Mouse (Mus musculus) adrenal gland, postnatal 25 days (tissue): Measurements from ENCODE around the gene Zswim3. TPM values are rescaled to one million over a fixed set of nuclear protein-coding genes. Genes with fewer than 3 reads are reported as not detected.

ENCODE experiments used
- DNase-seq: peaks from one replicate; pipeline ENCODE4 v3.0.0; 2021; ENCODE audit warnings: mixed read lengths
- long read RNA-seq: library from polyadenylated mRNA; stranded (forward); transcript quantifications from one replicate; pipeline ENCODE4 v2.0.0, GENCODE M21; 2021
- total RNA-seq: library from RNA; stranded (reverse); gene quantifications from 2 replicates; pipeline ENCODE4 v1.2.3, GENCODE M21; 2021

The Zswim3 gene
- 4.3 and 5.5 TPM in 2 replicates for total RNA-seq
- long read RNA-seq, transcript Zswim3-201 (2 exons, 2,708 nt): major isoform, 9 of 13 reads
- long read RNA-seq, partial matches to known transcripts: 0 of 13 reads
- long read RNA-seq, other reads (novel, unspliced or antisense): 4 of 13 reads

DNA sequence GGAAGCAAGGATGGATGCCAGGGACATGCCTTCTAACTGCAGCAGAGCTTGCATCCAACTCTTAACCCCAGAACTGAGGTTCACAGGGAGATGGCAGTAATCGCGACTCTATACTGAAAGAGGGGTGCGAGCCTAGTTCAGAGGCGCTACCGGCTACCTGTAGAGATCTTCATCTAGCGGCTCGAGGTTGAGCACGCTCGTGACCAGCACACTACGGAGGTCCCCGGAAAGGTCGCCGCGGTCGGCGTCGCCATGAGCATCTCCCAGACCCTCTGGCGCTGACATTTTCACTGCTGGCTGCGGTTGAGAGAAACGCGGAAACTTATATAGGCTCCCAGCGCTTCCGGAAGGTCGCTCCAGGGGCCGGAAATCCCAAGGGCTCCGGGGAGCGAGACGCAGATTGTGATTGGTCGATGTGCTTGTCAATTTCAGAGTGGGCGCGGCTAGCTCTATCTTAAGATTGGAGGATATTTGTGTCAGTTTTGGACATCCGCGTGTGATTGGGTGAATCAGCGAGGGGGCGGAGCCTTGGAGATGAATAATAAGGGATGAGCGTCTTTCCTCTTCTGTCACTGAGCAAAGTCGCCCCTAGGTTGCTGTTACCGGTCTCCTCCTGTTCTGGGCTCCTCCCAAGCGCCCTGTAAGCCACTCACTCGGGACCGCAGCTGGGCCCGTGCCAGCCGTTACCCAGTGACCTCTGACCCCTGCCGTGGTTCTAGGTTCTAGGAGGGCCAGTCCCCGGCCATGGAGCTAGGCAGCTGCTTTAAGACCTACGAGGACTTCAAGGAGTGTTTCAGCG is at the start of gene Zswim3, which contains the start of gene Acot8:
Gene Zswim3 (plus strand): TSS at position 566 of the 799 bp plus-strand sequence.
Gene Acot8 (minus strand): TSS at position 350 of the 799 bp plus-strand sequence.
- DNase-seq: peak; percentile 92

DNA sequence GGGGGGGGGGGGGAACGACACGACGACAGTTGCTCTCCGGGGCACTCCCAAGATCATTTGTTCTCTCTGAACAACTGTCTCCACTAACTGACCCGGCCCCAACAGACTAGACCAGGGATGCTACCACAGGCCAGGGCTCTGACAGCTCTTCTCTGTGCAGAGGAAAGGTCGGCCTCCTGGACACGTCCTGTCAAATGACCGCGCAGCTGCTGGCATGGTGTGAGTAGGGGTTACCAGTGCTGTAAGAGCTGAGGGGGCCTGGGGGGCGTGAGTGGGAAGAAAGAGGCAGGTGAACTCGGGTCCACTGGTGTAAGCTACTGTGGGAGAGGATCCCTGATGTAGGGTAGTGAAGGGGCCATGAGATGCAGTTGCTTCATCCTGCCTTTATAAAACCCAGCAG is 47.1 kb upstream of the Zswim3 start:
- DNase-seq: no peak

DNA sequence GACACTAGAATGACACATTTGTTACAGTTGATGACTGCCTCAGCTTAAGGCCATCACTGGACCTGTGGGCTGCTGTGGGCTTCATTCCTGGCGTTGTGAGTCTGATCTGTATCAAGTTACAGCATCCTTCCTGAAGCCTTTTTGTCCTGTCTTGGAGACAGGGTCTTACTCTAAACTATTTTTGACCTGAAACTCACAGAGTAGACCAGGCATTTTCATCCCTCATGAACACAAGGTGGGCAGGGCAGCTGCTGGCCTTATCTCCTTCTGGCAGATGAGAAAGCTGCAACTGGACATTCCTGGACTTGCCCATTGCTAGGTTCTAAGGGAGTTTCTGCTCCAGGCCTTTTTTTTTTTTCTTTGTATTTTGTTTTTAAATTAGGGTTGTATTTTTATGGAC is 46.2 kb upstream of the Zswim3 start:
- DNase-seq: no peak

DNA sequence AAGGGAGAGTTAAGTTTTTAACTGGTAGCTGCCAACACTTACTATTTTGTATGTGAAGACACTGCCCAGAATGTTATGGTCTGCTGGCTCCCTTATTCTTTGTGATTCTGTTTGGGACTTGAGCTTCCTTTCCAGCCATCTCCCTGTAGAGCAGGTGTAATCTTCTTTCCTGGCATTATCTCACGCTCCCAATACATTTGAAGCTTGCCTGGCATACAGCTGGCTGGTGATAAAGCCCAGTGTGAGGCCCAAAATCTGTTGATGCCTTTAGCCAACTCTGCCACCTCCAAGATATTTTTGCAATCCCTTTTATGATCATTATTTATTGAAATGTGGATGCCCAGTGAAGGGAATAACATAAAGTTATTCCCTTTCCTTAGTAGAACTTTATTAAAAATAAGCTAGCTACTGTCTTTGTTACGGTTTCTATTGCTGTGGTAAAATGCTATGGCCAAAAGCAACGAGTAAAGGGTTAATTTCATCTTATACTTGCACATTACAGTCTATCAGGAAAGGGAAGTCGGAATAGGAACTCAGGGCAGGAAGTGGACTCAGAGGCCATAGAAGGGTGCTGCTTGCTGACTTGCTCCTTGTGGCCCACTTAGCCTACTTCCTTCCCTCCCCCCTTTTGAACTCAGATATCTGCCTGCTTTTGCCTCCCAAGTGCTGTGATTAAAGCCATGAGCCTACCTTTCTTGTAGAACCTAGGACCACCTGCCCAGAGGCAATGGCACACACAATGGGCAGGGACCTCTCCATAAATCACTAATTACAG is 44.7 kb upstream of the Zswim3 start:
- no peak for DNase-seq

DNA sequence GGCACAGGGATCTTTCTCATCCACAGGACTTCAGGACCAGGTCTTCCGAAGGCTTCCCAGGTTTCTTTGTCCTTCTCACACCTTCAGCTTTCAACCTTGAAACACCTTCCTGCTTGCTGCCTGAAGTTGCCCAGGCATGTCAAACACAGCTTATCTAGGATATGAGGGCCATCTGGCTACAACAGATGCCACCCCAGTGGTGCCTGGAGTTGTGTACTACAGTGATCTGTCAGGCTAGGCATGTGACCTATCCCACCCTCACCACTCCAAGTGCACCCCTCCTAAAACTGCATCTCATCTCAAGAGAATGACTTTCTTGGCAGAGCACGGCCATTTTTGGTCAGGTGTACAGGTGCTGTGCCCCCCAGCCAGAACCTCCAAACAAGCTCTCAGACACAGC is 43.4 kb upstream of the Zswim3 start:
- no peak for DNase-seq

DNA sequence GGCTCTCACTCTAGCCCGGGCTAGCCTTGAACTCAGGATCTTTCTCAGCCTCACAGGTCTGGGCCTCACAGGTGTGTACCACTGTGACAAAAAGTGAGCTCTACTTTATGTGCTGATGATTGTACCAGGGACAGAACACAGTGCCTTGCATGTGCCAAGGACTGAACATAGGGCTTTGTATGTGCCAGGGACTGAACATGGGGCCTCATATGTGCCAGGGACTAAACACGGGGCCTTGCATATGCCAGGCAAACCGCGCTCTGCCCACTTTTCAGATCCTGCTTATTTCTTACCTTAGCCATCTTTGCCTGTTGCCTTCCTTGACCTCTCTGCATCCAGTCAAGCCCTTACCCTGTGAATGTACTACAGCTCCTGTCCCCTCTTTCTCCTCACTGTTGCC is 42.9 kb upstream of the Zswim3 start:
- no peak for DNase-seq

DNA sequence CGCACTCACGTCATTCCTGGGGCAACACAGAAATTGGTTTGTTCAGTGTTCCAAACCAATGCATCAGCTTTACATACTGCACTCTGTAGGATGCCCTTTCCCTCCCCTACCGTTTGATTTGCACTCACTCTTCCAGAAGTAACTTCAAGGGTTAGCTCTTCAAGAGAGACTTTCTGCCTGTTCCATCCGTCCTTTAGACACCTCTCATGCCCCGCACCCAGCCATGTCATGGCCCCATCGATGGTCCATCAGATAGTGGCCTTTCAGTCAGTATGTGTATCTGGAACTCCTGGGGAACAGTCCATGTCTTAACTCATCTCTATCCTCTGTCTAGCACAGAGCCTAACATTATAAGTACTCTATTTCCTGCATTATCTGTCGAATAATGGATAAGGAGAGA is 42.3 kb upstream of the Zswim3 start:
- no peak for DNase-seq

DNA sequence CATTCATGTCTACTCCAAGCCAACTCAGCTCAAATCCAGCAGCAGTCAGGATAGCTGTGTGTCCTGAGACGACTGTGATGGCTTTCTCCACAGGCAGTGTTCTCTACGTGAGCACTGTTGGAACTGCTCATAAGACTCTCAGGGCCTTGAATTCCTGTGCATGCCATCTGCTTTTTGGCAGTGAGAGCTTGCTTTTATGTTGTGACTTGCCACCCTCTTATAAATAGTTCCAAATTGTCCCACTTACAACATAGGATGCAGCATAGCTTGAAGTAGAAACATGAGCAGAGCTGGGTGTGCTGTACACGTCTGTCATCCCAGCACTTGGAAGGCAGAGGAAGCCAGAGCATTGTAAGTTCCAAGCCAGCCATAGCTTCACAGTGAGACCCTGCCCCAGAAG is 39.1 kb upstream of the Zswim3 start:
- no peak for DNase-seq

DNA sequence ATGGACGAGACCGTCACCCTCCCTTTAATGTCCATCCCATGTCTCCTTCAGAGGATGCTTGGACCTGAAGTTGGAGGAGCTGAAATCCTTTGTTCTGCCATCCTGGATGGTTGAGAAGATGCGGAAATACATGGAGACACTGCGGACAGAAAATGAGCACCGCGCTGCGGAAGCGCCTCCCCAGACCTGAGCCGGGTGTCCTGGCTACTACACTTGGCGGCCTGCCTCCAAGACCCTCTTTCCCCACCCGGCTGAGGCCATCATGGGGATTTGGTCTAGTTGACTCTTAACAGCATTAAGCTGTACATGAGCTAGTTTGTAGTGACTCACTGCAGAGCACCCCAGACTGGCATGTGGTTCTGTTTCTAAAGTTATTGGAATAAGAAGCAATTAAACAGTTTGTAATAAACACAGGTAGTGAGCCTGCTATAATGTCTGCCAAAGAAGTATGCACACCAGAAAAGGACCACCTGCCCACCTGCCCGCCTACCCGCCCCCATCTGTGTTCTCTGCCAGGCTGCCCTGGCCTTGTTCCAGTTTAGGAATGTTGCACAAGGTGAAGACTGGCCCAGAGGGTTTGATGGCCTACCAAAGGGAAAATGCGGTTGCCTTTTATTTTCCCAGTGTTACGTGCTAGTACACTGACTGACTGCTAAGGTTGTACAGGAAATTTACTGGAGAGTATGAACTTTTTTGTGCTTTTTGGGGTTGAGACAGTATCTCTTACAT is 36.9 kb upstream of the Zswim3 start:
- no peak for DNase-seq

DNA sequence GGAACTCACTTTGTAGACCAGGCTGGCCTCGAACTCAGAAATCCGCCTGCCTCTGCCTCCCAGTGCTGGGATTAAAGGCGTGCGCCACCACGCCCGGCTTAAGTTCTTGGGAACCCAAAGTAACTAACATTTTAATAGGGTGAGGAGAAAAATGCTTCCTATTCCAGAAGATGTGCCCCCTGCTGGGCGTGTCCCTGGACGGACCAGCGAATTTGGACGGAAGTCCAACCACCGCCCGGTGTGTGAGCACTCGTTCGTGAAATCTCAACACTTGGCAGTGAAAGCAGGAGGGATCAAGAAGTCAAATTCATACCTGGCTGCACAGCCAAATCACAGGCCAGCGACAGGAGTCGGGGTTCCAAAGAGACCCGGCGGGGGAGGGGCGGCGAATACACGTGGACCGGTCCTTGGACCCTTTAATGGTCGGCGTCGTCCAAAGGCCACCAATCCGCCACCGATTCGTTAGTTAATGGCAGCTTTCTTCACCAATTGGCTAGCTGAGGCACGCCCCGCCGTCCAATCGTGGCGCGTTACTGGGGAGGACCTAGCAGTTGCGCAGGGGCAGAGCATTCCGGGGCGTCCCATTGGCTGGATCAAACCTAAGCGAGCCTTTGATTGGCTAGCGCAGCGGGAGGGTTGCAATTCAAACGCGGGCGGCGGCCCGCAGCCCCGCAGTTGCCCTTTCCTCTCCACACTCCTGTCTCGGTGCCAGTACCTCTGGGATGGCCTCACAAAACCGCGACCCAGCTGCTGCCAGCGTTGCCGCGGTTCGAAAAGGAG is 35.5 kb upstream of the Zswim3 start, which contains the start of gene Ube2c:
Gene Ube2c (plus strand): TSS at position 641 of the 780 bp plus-strand sequence.
- peak; percentile 96 for DNase-seq

DNA sequence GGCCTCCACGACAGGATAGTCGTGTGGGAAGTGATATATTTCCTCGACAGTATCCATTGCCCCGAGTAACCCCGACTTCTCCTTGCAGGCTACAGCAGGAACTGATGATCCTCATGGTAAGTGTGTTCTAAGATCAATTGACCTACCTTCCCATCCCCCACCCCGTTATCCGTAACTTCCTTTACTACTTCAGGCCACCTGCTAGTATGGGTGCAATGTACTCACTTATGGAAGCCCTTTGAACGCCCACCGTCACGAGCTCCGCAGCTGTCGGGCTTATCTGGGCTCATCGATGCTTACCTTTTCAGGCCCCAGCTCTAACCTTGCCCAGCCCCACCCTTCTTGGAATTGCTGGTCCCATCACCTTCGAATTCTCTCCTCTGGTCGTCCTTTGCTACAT is 34.6 kb upstream of the Zswim3 start:
- DNase-seq: no peak

DNA sequence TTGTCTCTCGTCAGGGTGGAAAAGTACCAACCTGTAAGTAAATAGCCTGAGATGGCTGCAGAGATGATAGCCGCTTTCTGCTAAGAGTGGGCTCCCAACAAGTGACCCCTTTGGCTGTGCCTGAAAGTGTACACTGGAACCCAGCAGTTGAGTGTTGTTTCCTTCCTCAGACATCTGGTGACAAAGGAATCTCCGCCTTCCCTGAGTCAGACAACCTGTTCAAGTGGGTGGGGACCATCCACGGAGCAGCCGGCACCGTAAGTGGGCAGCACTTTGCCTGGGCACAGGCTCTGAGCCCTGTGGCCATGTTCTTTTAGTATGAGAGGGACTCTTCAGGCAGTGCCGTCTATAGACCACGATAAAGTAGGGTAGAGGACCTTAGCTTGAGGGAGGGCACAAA is 33.8 kb upstream of the Zswim3 start:
- no peak for DNase-seq

DNA sequence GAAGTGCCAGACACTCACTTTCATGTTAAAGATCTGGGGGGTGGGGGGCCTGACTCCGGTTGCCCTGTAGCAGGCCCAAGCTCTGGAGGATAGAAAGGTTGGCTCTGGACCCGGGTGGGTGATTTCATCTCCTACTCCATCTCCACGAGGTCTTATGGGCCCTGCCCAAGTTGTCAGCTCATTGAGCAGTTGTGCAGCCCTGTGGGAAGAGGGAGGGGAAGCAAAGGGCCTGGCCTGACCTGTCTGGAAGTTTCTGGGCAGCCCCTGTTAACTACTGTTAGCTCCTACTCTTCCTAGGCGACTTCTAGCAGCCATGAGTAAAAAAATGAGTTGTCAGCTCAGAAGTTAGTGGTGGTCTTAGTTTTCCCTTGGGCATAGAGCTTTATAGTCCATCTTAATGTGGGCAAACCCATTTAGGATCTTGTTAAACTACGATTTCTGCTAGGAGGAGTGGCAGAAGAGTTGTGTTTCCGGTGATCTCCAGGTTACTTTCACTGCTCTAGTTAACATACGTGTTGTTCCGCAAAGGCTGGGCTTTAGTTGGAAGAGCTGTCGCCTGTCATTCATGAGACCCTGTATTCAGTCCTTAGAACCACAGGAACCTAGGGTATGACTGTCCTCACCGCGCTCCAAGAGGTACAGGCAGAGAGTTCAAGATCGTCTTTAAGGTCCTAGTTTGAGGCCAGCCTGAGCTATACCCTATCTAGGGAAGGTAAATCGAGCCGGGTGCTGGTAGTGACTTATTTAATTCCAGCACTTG is 31.5 kb upstream of the Zswim3 start:
- no peak for DNase-seq

DNA sequence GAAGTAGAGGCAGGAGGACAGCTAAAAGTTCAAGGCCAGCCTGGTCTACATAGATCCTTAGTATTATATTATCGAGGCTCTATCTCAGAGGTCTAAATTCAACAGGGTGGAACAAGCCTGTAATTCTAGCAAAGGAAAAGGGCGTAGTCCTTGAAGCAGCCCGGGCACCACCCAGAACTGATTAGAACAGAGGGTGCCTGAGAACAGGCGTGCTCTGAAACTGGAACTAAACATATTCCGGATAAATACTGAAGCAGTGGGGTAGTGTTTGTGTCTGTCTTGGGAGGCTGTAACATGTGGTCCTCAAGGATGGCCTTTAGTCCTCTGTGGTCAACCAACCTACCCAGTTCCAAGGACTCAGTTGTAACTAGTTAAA is 30.9 kb upstream of the Zswim3 start:
- DNase-seq: no peak

DNA sequence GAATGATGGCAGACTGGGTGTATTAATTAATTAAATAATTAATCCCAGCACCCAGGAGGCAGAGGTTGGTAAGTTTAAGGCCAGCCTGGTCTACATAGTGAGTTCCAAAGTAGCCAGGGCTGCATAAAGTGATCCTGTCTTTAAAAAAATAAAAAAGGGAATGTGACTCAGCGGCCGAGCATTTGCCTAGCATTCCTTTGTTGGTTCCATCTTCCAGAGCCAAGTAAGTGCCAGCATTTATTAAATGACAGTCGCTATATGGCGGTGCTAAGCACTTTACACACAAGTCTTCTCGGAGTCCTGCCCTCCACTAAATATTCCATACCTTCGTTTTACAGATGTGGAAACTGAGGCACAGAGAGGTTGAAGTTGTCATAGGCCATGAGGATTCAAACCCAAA is 28.8 kb upstream of the Zswim3 start:
- no peak for DNase-seq

DNA sequence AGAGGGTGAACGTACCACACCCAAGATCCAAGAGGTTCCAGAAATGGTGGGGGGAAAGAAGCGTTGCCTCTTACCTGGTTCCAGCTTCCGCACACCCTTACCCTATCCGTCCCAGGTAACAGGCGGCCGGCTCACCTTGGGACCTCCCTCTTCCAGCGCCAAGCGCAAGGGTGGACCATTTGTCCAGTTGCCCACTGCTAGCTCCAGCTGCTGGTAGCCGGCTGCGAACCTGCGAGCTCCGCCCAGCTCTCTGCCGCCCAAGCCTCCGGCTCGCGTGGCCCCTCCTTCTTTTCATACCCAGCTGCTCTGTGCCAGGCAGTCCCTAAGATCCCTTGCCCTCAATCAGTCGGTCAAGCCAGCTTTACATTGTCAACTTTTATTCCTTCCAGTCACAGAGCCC is 28.1 kb upstream of the Zswim3 start:
- no peak for DNase-seq

DNA sequence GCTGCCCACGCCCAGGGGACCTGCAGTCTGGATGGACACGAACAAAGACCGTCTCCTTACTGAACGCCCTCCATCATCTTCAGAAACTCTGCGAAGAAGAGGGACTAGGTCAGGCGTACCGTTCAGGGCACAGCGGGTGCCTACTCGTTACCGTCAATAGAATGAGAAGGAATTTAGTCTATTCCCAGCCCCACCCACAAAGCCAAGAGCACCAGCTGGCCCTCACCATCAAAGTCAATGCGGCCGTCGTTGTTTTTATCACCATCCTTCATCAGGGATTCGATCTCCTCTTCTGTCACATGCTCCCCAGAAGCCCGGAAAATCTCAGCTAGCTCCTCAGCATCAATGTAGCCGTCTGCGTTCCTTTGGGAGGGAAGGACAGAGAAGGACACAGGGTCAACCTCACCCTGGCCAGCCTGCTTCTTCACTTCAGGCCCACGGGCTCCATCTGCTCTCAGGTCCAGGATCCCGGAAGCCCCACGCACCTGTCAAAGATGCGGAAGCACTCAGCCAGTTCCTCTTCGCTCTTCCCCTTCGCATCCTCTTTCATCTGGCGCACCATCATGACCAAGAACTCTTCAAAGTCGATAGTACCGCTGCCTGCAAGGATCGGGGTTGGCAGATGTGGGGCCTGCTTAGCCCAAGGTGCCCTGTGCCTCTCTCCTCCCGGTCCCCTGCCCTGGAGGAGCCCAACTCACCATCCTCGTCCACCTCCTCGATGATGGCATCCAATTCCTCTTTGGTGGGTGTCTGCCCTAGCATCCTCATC is 27.5 kb upstream of the Zswim3 start:
- DNase-seq: no peak

DNA sequence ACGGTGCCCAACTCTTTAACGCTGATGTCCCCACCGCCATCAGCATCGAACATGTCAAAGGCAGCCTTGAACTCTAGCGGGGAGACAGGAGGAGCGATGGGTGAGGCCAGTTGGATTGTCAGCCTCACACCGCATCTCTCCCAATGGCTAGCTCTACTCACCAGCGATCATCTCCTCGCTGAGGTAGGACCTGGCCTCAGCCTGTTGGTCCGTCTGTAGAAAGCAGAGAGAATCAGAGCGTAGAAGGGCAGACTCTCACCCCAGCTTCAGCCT is 26.9 kb upstream of the Zswim3 start:
- DNase-seq: no peak

DNA sequence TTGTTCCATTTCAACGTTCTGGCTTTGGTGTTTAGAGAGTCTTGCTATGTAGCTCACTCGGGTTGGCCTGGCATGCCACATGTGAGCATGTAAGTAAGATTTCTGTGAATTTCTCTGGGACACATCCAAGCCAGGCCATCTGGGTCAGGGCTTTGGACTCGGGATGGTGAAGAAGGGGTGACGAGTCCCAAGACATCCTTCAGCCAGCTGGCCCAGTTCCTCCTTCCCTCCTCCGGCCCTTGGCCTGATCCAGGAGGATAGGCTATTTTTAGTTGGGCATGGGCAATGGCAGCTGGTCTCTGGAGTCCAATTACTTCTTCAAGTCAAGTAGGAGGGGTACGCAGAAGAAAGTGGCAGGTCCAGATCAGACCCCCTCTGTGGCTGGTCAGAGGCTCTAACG is 26.1 kb upstream of the Zswim3 start:
- no peak for DNase-seq

DNA sequence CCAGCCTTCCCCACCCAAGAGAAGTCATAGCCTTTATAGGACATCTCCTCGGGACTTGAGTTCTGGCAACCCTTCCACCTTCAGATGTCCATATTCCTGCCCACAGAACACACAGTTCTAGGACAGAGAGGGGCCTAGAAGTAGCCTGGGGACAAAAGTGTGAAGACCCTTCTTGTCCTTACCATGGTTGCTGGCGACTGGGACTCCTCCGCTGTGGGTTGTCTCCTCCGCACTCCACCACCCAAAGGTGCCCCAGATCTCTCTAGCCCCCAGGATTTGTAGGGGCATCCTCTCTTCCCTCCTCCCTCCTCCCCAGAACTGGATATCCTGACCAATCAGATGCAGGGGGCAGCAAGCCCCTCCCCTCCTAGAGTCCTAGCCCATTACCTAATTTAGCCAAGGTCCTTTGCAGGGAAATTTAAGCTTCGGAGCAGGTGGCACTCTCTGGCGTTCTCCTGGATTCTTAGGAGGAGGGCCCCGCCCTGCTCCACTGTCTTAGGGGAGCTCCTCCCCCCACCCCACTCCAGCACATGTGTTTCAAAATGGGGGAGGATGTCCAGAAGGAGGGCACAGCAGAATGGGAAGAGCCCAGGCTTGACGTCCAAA is 25.3 kb upstream of the Zswim3 start, which contains the start of gene Tnnc2:
Gene Tnnc2 (minus strand): TSS at position 487 of the 606 bp plus-strand sequence.
- DNase-seq: no peak
